Mouse (Mus musculus) stomach, postnatal 0 days (tissue): ENCODE measurements around the gene Opn4.

Experiments used
- CTCF ChIP-seq: IDR thresholded peaks from 2 replicates; pipeline ENCODE4 v1.5.1; 2016; ENCODE audit warnings: antibody characterized with exemption, low read depth, mild to moderate bottlenecking, moderate library complexity
- EP300 ChIP-seq: optimal IDR thresholded peaks from 2 replicates; pipeline ENCODE3; 2016; ENCODE audit warnings: antibody characterized with exemption

- TF ChIP-seq CTCF (no peak), EP300 (no peak)
Observed at GRCm38 (mm10) chr14:34644140-34644539, 44.2 kb upstream of the Opn4 start.
